In genomic region chr9:102632923-102633537, GRCm38 (mm10) we compare ENCODE assay signal across 8 mouse cellular contexts. TPM values are rescaled to one million over a fixed set of nuclear protein-coding genes. Genes with fewer than 3 reads are reported as not detected.
DNase-seq lines count a peak whose midpoint lies in the region; ATAC-seq lines count a peak whose summit lies in the region.

No protein-coding gene starts in this region.

- peak; percentile 76 for DNase-seq in layer of hippocampus, adult 11-12 months (ENCODE audit: low spot score)
- DNase-seq in layer of hippocampus, postnatal 36 days: no peak
- DNase-seq in MEL-GATA-1-ER (ENCODE audit: extremely low read depth, low read depth): peak; percentile 47
- peak; percentile 85 for DNase-seq in embryo, embryonic 11 days
- DNase-seq in hindbrain, embryonic 10.5 days (ENCODE audit: low spot score): peak; percentile 39
- peak; percentile 43 to 67 for DNase-seq in left cerebral cortex, adult 18-20 months (ENCODE audit: low spot score in 2 of 2)
- peak; percentile 94 for DNase-seq in midbrain, embryonic 11.5 days (ENCODE audit: low spot score, missing footprints)
- peak; percentile 54 for DNase-seq in thymus, postnatal 4 days

- H3K27me3 ChIP-seq in hindbrain, embryonic 10.5 days (ENCODE audit: insufficient read depth, poor library complexity, severe bottlenecking): no peaks in the 10 kb centered on the region
- no peaks in the 10 kb centered on the region for H3K27me3 ChIP-seq in midbrain, embryonic 11.5 days (ENCODE audit: control insufficient read depth, insufficient read depth, low read length)

- H3K9me3 ChIP-seq in hindbrain, embryonic 10.5 days: no peaks in the 10 kb centered on the region
- H3K9me3 ChIP-seq in midbrain, embryonic 11.5 days (ENCODE audit: control insufficient read depth, low read length): no peaks in the 10 kb centered on the region

- no peak overlapping the region for H3K9ac ChIP-seq in midbrain, embryonic 11.5 days (ENCODE audit: low read length)

- 43% methylated on average over 1 of the region's 1 CpGs for WGBS in hindbrain, embryonic 10.5 days
- WGBS in midbrain, embryonic 11.5 days: 48% methylated on average over 1 of the region's 1 CpGs

- peaks cover 34% of the 10 kb centered on the region for H3K36me3 ChIP-seq in hindbrain, embryonic 10.5 days
- no peaks in the 10 kb centered on the region for H3K36me3 ChIP-seq in midbrain, embryonic 11.5 days (ENCODE audit: control insufficient read depth, insufficient read depth, low read length)

- no peak overlapping the region for H3K4me2 ChIP-seq in midbrain, embryonic 11.5 days

- no peak for ATAC-seq in midbrain, embryonic 11.5 days (ENCODE audit: low FRiP score)

- no peak overlapping the region for H3K4me3 ChIP-seq in hindbrain, embryonic 10.5 days
- H3K4me3 ChIP-seq in midbrain, embryonic 11.5 days (ENCODE audit: low read depth, low read length): no peak overlapping the region

- 0 out of 2 replicates have a peak overlapping the region, but pooled peaks have one; percentile 59 for H3K27ac ChIP-seq in hindbrain, embryonic 10.5 days
- H3K27ac ChIP-seq in midbrain, embryonic 11.5 days (ENCODE audit: low read depth, low read length): no peak overlapping the region

- H3K4me1 ChIP-seq in hindbrain, embryonic 10.5 days (replicated peaks): peaks cover 12% of the 10 kb centered on the region
- no peaks in the 10 kb centered on the region for H3K4me1 ChIP-seq in midbrain, embryonic 11.5 days (ENCODE audit: control insufficient read depth, insufficient read depth, low read length)

RNA-seq across cellular contexts. Expression of gene Cep63, which starts 6.7 kb away (rescaled TPM):
- 10 to 100 TPM; 29.5 to 31.0 TPM for total RNA-seq in layer of hippocampus, postnatal 36 days (2021)
- polyA plus RNA-seq in hindbrain, embryonic 10.5 days (2016; fragmentation: Nextera tagmentation; extraction: Ambion mirVana): 45.2 and 55.2 TPM in 2 replicates
- 10 to 100 TPM; 31.3 to 32.5 TPM for total RNA-seq in left cerebral cortex, adult 18-20 months (2021)
- polyA plus RNA-seq in midbrain, embryonic 11.5 days (2014; fragmentation: Nextera tagmentation; extraction: Ambion mirVana): 53.1 and 62.0 TPM in 2 replicates

RNA-seq across cellular contexts. Expression of gene Anapc13, which starts 6.9 kb away (rescaled TPM):
- total RNA-seq in layer of hippocampus, postnatal 36 days (2021): 100 to 1,000 TPM; 100 to 111 TPM
- polyA plus RNA-seq in hindbrain, embryonic 10.5 days (2016; fragmentation: Nextera tagmentation; extraction: Ambion mirVana): 163 and 191 TPM in 2 replicates
- 100 to 1,000 TPM; 107 to 112 TPM for total RNA-seq in left cerebral cortex, adult 18-20 months (2021)
- polyA plus RNA-seq in midbrain, embryonic 11.5 days (2014; fragmentation: Nextera tagmentation; extraction: Ambion mirVana): 167 and 182 TPM in 2 replicates

Comparison
In these comparisons a context has a peak if more than half of its experiments do, and no peak if none do; other contexts are left out.
1. DNase-seq: peak in layer of hippocampus, adult 11-12 months (single experiment), MEL-GATA-1-ER (single experiment), embryo, embryonic 11 days (single experiment), hindbrain, embryonic 10.5 days (single experiment), left cerebral cortex, adult 18-20 months (2 of 2), midbrain, embryonic 11.5 days (single experiment) and thymus, postnatal 4 days (single experiment); none in layer of hippocampus, postnatal 36 days (0 of 2).